Mouse (Mus musculus): Measurements from ENCODE around the gene Serpina6. TPM values are rescaled to one million over a fixed set of nuclear protein-coding genes. Genes with fewer than 3 reads are reported as not detected.
A peak's percentile ranks its signal among the peaks of the same experiment; 100 is the strongest.

The Serpina6 gene
- polyA plus RNA-seq, 1 experiment from 2014 or later: 0.95 TPM

DNA sequence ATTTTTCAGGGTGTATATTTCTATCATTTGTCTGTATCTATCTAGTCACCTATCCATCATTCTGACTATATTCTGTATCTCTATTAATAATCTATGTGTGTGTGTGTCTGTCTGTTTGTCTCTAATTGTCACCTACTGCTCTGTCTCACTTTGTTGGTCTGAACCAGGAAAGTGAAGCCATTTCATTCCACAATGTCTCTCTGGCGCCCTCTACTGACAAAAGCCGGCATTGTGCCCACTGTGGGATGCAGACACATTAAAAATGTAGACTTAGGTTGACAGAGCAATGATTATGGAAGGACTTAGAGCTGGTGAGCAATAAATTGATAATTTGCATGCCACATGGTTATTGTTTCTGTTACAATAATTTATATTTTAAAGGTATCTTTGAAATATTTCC lies 13.7 kb downstream of the Serpina6 start:
- Histone ChIP-seq H3K9ac (ENCODE audit: low read depth, low read length) (no peak overlapping the region), H3K4me1 (ENCODE audit: control insufficient read depth, insufficient read depth, low read length) (no peaks in the 10 kb centered on the region), H3K27ac (ENCODE audit: low read depth, low read length) (no peak overlapping the region), H3K9me3 (ENCODE audit: control insufficient read depth, low read length) (no peaks in the 10 kb centered on the region), H3K36me3 (ENCODE audit: control insufficient read depth, insufficient read depth, low read length) (no peaks in the 10 kb centered on the region), H3K4me3 (ENCODE audit: low read length) (no peak overlapping the region), H3K27me3 (ENCODE audit: control insufficient read depth, insufficient read depth, low read length) (no peaks in the 10 kb centered on the region), H3K4me2 (replicated peaks; ENCODE audit: low read depth, low read length) (no peak overlapping the region)
- peak; percentile 68; the same call in 1 of the 2 replicates for ATAC-seq (ENCODE audit: low FRiP score, low TSS enrichment)
- WGBS: 2% methylated on average over 2 of the region's 2 CpGs

GRCm38 (mm10) chr12:103635846-103636245 lies 21.2 kb downstream of the Serpina6 start:
- no peak overlapping the region for H3K4me3 ChIP-seq (ENCODE audit: low read length)
- no peaks in the 10 kb centered on the region for H3K36me3 ChIP-seq (ENCODE audit: control insufficient read depth, insufficient read depth, low read length)
- H3K4me1 ChIP-seq (ENCODE audit: control insufficient read depth, insufficient read depth, low read length): no peaks in the 10 kb centered on the region
- no peak overlapping the region for H3K27ac ChIP-seq (ENCODE audit: low read depth, low read length)
- no peak overlapping the region for H3K9ac ChIP-seq (ENCODE audit: low read depth, low read length)
- H3K27me3 ChIP-seq (ENCODE audit: control insufficient read depth, insufficient read depth, low read length): no peaks in the 10 kb centered on the region
- WGBS: 78% methylated on average over 2 of the region's 2 CpGs
- no peak for ATAC-seq (ENCODE audit: low FRiP score, low TSS enrichment)
- no peak overlapping the region for H3K4me2 ChIP-seq (replicated peaks; ENCODE audit: low read depth, low read length)
- H3K9me3 ChIP-seq (ENCODE audit: control insufficient read depth, low read length): no peaks in the 10 kb centered on the region

- H3K4me2 ChIP-seq (replicated peaks; ENCODE audit: low read depth, low read length): no peak overlapping the region
- H3K9ac ChIP-seq (ENCODE audit: low read depth, low read length): no peak overlapping the region
- H3K4me3 ChIP-seq (ENCODE audit: low read length): no peak overlapping the region
- no peaks in the 10 kb centered on the region for H3K27me3 ChIP-seq (ENCODE audit: control insufficient read depth, insufficient read depth, low read length)
- H3K36me3 ChIP-seq (ENCODE audit: control insufficient read depth, insufficient read depth, low read length): no peaks in the 10 kb centered on the region
- no peaks in the 10 kb centered on the region for H3K9me3 ChIP-seq (ENCODE audit: control insufficient read depth, low read length)
- WGBS: 84% methylated on average over 2 of the region's 2 CpGs
- no peak for ATAC-seq (ENCODE audit: low FRiP score, low TSS enrichment)
- no peak overlapping the region for H3K27ac ChIP-seq (ENCODE audit: low read depth, low read length)
- no peaks in the 10 kb centered on the region for H3K4me1 ChIP-seq (ENCODE audit: control insufficient read depth, insufficient read depth, low read length)
These were observed 22.6 kb downstream of the Serpina6 start for GRCm38 (mm10) chr12:103634430-103634829.

GRCm38 (mm10) chr12:103631203-103631612 lies 25.8 kb downstream of the Serpina6 start, which contains the start of gene Serpina10:
Gene Serpina10 (minus strand): TSS chr12:103631444.
- no peaks in the 10 kb centered on the region for H3K9me3 ChIP-seq (ENCODE audit: control insufficient read depth, low read length)
- H3K27me3 ChIP-seq (ENCODE audit: control insufficient read depth, insufficient read depth, low read length): no peaks in the 10 kb centered on the region
- WGBS: 82% methylated on average over 3 of the region's 3 CpGs
- H3K36me3 ChIP-seq (ENCODE audit: control insufficient read depth, insufficient read depth, low read length): no peaks in the 10 kb centered on the region
- no peak within 1 kb of the TSS for H3K9ac ChIP-seq (ENCODE audit: low read depth, low read length)
- ATAC-seq (ENCODE audit: low FRiP score, low TSS enrichment): no peak
- H3K4me2 ChIP-seq (replicated peaks; ENCODE audit: low read depth, low read length): no peak within 1 kb of the TSS
- no peak within 1 kb of the TSS for H3K4me3 ChIP-seq (ENCODE audit: low read length)
- H3K4me1 ChIP-seq (ENCODE audit: control insufficient read depth, insufficient read depth, low read length): no peaks in the 10 kb centered on the region
- H3K27ac ChIP-seq (ENCODE audit: low read depth, low read length): no peak within 1 kb of the TSS

- no peak for ATAC-seq (ENCODE audit: low FRiP score, low TSS enrichment)
- 87% methylated on average over 10 of the region's 10 CpGs for WGBS
- Histone ChIP-seq H3K9ac (ENCODE audit: low read depth, low read length) (no peak overlapping the region), H3K36me3 (ENCODE audit: control insufficient read depth, insufficient read depth, low read length) (no peaks in the 10 kb centered on the region), H3K4me1 (ENCODE audit: control insufficient read depth, insufficient read depth, low read length) (no peaks in the 10 kb centered on the region), H3K9me3 (ENCODE audit: control insufficient read depth, low read length) (no peaks in the 10 kb centered on the region), H3K4me2 (replicated peaks; ENCODE audit: low read depth, low read length) (no peak overlapping the region), H3K27ac (ENCODE audit: low read depth, low read length) (no peak overlapping the region), H3K4me3 (ENCODE audit: low read length) (no peak overlapping the region), H3K27me3 (ENCODE audit: control insufficient read depth, insufficient read depth, low read length) (no peaks in the 10 kb centered on the region)
These were observed 40.2 kb downstream of the Serpina6 start for GRCm38 (mm10) chr12:103616860-103617261.

DNA sequence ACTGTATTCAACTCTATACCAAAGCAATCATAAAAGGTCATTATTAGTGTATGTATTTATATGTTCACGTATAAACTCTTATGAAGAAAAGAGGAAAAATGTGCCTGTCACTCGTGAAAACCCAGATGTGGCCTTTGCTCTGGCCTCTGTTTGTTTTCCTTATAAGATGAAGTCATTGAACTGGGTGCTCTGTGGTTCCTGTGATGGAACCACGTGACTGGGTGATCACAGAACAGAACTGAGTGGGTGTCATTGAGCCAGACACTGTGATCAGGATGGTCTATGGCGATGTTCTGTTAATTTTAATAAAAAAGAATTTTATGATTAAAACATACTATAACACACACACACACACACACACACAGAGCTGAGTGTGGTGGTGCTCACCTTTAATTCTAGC lies 41.3 kb downstream of the Serpina6 start:
- H3K4me1 ChIP-seq (ENCODE audit: control insufficient read depth, insufficient read depth, low read length): no peaks in the 10 kb centered on the region
- WGBS: 81% methylated on average over 4 of the region's 4 CpGs
- no peak for ATAC-seq (ENCODE audit: low FRiP score, low TSS enrichment)
- no peaks in the 10 kb centered on the region for H3K9me3 ChIP-seq (ENCODE audit: control insufficient read depth, low read length)
- H3K27ac ChIP-seq (ENCODE audit: low read depth, low read length): no peak overlapping the region
- no peak overlapping the region for H3K9ac ChIP-seq (ENCODE audit: low read depth, low read length)
- no peak overlapping the region for H3K4me3 ChIP-seq (ENCODE audit: low read length)
- H3K36me3 ChIP-seq (ENCODE audit: control insufficient read depth, insufficient read depth, low read length): no peaks in the 10 kb centered on the region
- no peaks in the 10 kb centered on the region for H3K27me3 ChIP-seq (ENCODE audit: control insufficient read depth, insufficient read depth, low read length)
- no peak overlapping the region for H3K4me2 ChIP-seq (replicated peaks; ENCODE audit: low read depth, low read length)

- no peak overlapping the region for H3K4me2 ChIP-seq (replicated peaks; ENCODE audit: low read depth, low read length)
- H3K4me3 ChIP-seq (ENCODE audit: low read length): no peak overlapping the region
- WGBS: 84% methylated on average over 1 of the region's 1 CpGs
- H3K27ac ChIP-seq (ENCODE audit: low read depth, low read length): no peak overlapping the region
- no peaks in the 10 kb centered on the region for H3K4me1 ChIP-seq (ENCODE audit: control insufficient read depth, insufficient read depth, low read length)
- H3K27me3 ChIP-seq (ENCODE audit: control insufficient read depth, insufficient read depth, low read length): no peaks in the 10 kb centered on the region
- H3K9me3 ChIP-seq (ENCODE audit: control insufficient read depth, low read length): no peaks in the 10 kb centered on the region
- H3K9ac ChIP-seq (ENCODE audit: low read depth, low read length): no peak overlapping the region
- H3K36me3 ChIP-seq (ENCODE audit: control insufficient read depth, insufficient read depth, low read length): no peaks in the 10 kb centered on the region
- ATAC-seq (ENCODE audit: low FRiP score, low TSS enrichment): no peak
These were observed 41.9 kb downstream of the Serpina6 start for GRCm38 (mm10) chr12:103615141-103615540.

GRCm38 (mm10) chr12:103601839-103602238 lies 55.2 kb downstream of the Serpina6 start:
- Histone ChIP-seq H3K9ac (ENCODE audit: low read depth, low read length) (no peak overlapping the region), H3K4me2 (replicated peaks; ENCODE audit: low read depth, low read length) (no peak overlapping the region), H3K27me3 (ENCODE audit: control insufficient read depth, insufficient read depth, low read length) (no peaks in the 10 kb centered on the region), H3K27ac (ENCODE audit: low read depth, low read length) (no peak overlapping the region), H3K9me3 (ENCODE audit: control insufficient read depth, low read length) (no peaks in the 10 kb centered on the region), H3K4me3 (ENCODE audit: low read length) (no peak overlapping the region), H3K36me3 (ENCODE audit: control insufficient read depth, insufficient read depth, low read length) (no peaks in the 10 kb centered on the region), H3K4me1 (ENCODE audit: control insufficient read depth, insufficient read depth, low read length) (no peaks in the 10 kb centered on the region)
- WGBS: 78% methylated on average over 3 of the region's 3 CpGs
- no peak for ATAC-seq (ENCODE audit: low FRiP score, low TSS enrichment)

DNA sequence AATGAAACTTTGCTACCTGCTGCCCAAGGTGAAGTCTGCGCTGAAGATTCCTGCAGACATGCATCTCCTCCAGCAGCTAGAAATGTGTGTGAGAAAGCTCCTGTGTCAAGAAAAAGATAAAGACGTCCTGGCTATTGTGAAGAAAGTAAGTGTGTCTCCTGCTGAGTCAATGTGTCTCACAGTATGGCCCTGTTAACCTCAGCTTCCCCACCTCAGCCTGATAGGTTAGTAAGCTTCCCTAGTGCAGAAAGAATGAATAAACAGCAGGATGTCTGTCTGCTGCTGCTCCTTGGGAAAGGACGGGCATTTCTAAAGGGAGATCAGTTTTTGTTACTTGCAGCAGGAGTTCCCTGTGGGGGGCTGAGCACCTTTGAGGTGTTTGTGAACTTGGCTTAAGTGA lies 56.6 kb downstream of the Serpina6 start:
- no peak for ATAC-seq (ENCODE audit: low FRiP score, low TSS enrichment)
- WGBS: 35% methylated on average over 3 of the region's 3 CpGs
- Histone ChIP-seq H3K4me1 (ENCODE audit: control insufficient read depth, insufficient read depth, low read length) (no peaks in the 10 kb centered on the region), H3K9me3 (ENCODE audit: control insufficient read depth, low read length) (no peaks in the 10 kb centered on the region), H3K4me3 (ENCODE audit: low read length) (no peak overlapping the region), H3K9ac (ENCODE audit: low read depth, low read length) (no peak overlapping the region), H3K27ac (ENCODE audit: low read depth, low read length) (no peak overlapping the region), H3K36me3 (ENCODE audit: control insufficient read depth, insufficient read depth, low read length) (no peaks in the 10 kb centered on the region), H3K27me3 (ENCODE audit: control insufficient read depth, insufficient read depth, low read length) (no peaks in the 10 kb centered on the region), H3K4me2 (replicated peaks; ENCODE audit: low read depth, low read length) (no peak overlapping the region)
